Mouse (Mus musculus): ENCODE measurements at regions not wholly inside any gene's neighbourhood (a gene's known extent, or its start where the extent isn't known, plus 50 kb on each side); places are given as distances from the start of the nearest gene placed in this dataset.

DNA sequence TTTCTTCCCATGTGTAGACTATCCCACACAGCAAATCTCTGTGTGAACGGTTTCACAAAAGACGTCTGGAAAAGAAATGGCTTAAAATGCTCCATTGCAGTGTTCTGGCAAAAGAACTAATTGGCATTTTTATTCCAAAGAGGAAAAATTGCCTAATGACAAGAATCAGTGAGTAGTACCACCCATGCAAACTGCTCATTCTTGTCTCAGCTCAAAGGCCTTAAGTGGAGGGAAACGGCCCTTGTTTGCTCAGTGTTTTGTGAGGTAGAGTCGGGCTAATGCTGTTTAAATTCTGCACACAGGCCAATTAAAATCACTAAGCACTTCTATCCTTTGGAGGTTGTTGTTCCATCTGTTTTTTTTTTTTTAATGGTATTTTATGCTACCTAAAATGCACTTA is 95.8 kb upstream of the Sox3 start:
- ATAC-seq (peak; percentile 44; the same call in 1 of the 2 replicates), DNase-seq (ENCODE audit: low spot score) (peak; percentile 69)
- no peaks in the 10 kb centered on the region for H3K4me1 ChIP-seq (ENCODE audit: control insufficient read depth, insufficient read depth, low read length)
- H3K36me3 ChIP-seq (ENCODE audit: control insufficient read depth, insufficient read depth, low read length), result no peaks in the 10 kb centered on the region
- WGBS, result 30% methylated on average over 4 of the region's 4 CpGs
- no peaks in the 10 kb centered on the region for H3K9me3 ChIP-seq (replicated peaks; ENCODE audit: control insufficient read depth, low read length)
- no peak overlapping the region for H3K4me3 ChIP-seq (ENCODE audit: low read depth, low read length)
- H3K27ac ChIP-seq (ENCODE audit: low read depth, low read length), result no peak overlapping the region
- H3K27me3 ChIP-seq (replicated peaks; ENCODE audit: control insufficient read depth, insufficient read depth, low read length), result no peaks in the 10 kb centered on the region
- H3K9ac ChIP-seq (ENCODE audit: low read length), result no peak overlapping the region
- H3K4me2 ChIP-seq (ENCODE audit: low read length), result no peak overlapping the region
